Mouse (Mus musculus) liver, embryonic 12.5 days (tissue): ENCODE measurements around the gene Bub3. TPM values are rescaled to one million over a fixed set of nuclear protein-coding genes. Genes with fewer than 3 reads are reported as not detected.
A peak's percentile ranks its signal among the peaks of the same experiment; 100 is the strongest.

Source experiments
- ATAC-seq: fragments of 200-750 bp; cut with Nextera tagmentation; 2 replicates; pipeline ENCODE4 v1.8.0; 2017; ENCODE audit warnings: moderate number of reproducible peaks, mild to moderate bottlenecking, moderate library complexity
- H3K27ac ChIP-seq: fragments of 300-500 bp; sonication (generic); 2 replicates; pipeline ENCODE4 v1.5.1; 2016; ENCODE audit warnings: mild to moderate bottlenecking
- H3K27me3 ChIP-seq: fragments of 300-500 bp; sonication (generic); replicated peaks from 2 replicates; pipeline ENCODE4 v1.6.1; 2016; ENCODE audit warnings: mild to moderate bottlenecking, moderate library complexity
- H3K36me3 ChIP-seq: fragments of 300-500 bp; sonication (generic); 2 replicates; pipeline ENCODE4 v1.6.1; 2016; ENCODE audit warnings: mild to moderate bottlenecking, moderate library complexity
- H3K4me1 ChIP-seq: fragments of 300-500 bp; sonication (generic); 2 replicates; pipeline ENCODE4 v1.6.1; 2016
- H3K4me2 ChIP-seq: fragments of 300-500 bp; sonication (generic); 2 replicates; pipeline ENCODE4 v1.6.1; 2016; ENCODE audit warnings: mild to moderate bottlenecking, moderate library complexity
- H3K4me3 ChIP-seq: fragments of 300-500 bp; sonication (generic); 2 replicates; pipeline ENCODE4 v1.5.1; 2016; ENCODE audit warnings: mild to moderate bottlenecking, moderate library complexity
- H3K9ac ChIP-seq: fragments of 300-500 bp; sonication (generic); 2 replicates; pipeline ENCODE4 v1.6.1; 2016; ENCODE audit warnings: mild to moderate bottlenecking, moderate library complexity
- H3K9me3 ChIP-seq: fragments of 300-500 bp; sonication (generic); replicated peaks from 2 replicates; pipeline ENCODE4 v1.6.1; 2016; ENCODE audit warnings: mild to moderate bottlenecking, moderate library complexity
- WGBS: fragments of 180-500 bp; shearing (Covaris S2); methylation state at CpG from one replicate; pipeline ENCODE4 v1.1.7; 2016; ENCODE audit not compliant: insufficient replicate concordance; 5-methylcytosine and 5-hydroxymethylcytosine counted together
- polyA plus RNA-seq: library from polyadenylated mRNA; unstranded; fragments of >200 nt; fragmentation: Nextera tagmentation; extraction: Ambion mirVana; gene quantifications from 2 replicates; pipeline ENCODE4 v1.2.1, GENCODE M21; 2016

Bub3 gene
- polyA plus RNA-seq, 1 experiment from 2014 or later = 151 TPM

DNA sequence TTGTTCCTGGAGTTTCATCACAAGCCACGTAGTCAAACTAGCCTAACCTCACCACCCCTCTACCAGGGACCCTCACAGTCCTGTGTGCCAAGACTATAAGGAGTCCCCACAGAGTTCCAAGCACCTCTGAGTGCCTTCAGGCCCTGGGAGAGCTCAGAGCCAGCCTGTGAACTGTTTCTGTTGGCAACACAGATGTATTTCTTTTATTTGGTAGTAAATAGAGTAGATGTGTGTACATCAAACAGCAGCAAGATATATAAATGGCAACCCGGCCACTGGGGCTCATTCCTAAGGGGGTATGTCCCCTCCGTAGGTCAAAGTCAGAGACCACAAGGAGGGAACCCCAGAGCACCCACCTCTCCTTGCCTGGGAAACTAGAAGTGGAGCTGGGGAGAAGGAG is 11.5 kb upstream of the Bub3 start, which contains the start of gene Hmx2:
Gene Hmx2, plus strand, starts transcription at position 301 of the 400 bp plus-strand sequence.
- Histone ChIP-seq H3K36me3 (no peaks in the 10 kb centered on the region), H3K4me2 (no peak within 1 kb of the TSS), H3K9me3 (no peaks in the 10 kb centered on the region), H3K27ac (no peak within 1 kb of the TSS), H3K4me3 (no peak within 1 kb of the TSS), H3K27me3 (peaks cover 100% of the 10 kb centered on the region), H3K9ac (no peak within 1 kb of the TSS), H3K4me1 (no peaks in the 10 kb centered on the region)
- WGBS = 8% methylated on average over 3 of the region's 3 CpGs
- no peak for ATAC-seq

DNA sequence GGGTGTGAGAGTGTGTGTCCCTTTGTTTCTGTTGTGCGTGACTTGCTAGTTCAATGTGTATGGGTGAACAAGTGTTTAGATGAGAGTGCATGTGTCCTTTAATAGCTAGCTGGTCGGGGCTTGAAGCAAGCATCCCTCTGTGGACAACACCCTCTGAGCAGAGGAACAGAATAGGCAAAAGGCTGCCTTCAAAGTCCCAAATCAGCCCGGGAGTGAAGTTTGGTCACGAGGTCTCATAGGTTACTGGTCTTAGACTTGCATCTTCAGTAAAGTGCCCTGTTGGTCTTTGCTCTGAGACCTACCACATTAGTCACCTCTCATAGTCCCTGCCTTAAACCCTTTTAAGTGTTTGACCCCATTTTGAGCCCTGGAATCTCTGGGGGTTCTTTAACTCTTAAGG is 8.6 kb upstream of the Bub3 start:
- no peak overlapping the region for H3K9ac ChIP-seq
- no peaks in the 10 kb centered on the region for H3K36me3 ChIP-seq
- no peak overlapping the region for H3K27ac ChIP-seq
- peaks cover 100% of the 10 kb centered on the region for H3K27me3 ChIP-seq
- ATAC-seq = no peak
- no peak overlapping the region for H3K4me2 ChIP-seq
- no peak overlapping the region for H3K4me3 ChIP-seq
- H3K9me3 ChIP-seq = no peaks in the 10 kb centered on the region
- H3K4me1 ChIP-seq = peaks cover 15% of the 10 kb centered on the region
- WGBS = under 1% methylated on average over 4 of the region's 4 CpGs

DNA sequence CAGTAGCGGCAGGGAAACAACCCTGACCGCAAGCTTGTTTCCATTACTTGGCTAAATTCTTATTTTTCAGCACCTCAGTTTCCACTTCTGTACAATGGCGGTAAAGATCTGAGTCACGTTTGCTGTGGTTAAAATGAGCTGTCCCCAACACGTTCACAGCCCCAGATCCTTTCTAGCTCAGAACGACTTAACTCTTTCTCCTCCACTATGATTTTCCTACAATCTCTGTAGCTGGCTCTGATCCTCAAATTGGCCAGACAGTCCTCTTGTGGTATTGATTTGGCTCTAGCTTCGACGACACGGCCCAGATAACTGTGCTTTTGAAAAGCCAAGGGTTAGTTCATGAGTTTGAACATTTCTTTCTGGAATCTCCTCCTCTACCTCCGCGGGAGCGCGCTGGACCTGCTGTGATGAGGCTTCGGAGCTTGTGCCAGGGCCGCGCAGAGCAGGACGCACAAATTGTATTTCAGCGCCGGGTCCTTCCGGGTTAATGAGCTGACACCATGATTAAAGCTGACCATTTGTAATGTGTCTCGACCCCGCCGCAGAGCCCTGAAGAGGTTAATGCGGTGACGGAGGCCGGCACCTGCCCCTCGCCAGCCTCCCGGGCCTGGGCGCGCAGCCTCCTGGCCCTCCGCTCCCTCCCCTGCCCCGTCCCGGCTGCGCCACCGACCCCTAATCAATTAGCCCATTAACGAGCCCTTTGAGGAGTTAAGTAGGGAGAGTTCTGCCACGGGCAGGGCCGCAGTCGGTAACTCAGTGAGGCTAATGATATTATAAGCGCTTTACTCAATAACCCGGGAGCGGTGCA is 7.9 kb upstream of the Bub3 start:
- Histone ChIP-seq H3K4me2 (no peak overlapping the region), H3K36me3 (no peaks in the 10 kb centered on the region), H3K4me1 (peaks cover 18% of the 10 kb centered on the region), H3K9ac (no peak overlapping the region), H3K27me3 (peaks cover 100% of the 10 kb centered on the region), H3K4me3 (no peak overlapping the region), H3K27ac (no peak overlapping the region), H3K9me3 (no peaks in the 10 kb centered on the region)
- no peak for ATAC-seq
- WGBS = 2% methylated on average over 42 of the region's 42 CpGs

DNA sequence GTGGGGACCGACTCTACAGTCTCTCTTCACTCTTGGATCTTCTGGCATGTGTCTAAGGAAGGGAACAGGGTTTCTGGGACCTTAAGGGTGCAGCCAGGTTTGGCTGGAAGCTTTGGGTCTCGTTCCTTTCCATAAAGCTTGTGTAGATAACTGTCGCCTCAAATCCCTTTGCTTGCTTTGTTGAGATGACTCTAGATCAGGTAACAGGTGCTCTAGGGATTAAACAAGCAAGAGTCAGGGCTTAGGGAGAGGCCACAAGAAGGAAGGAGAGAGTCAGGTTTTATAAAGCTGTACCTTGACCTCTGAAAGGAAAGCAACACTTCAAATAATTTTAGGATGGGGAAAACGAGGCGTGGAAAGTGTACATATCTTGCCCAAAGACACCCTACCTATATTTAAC is 7.2 kb upstream of the Bub3 start:
- Histone ChIP-seq H3K27ac (no peak overlapping the region), H3K36me3 (no peaks in the 10 kb centered on the region), H3K4me3 (no peak overlapping the region), H3K4me2 (no peak overlapping the region), H3K9ac (no peak overlapping the region), H3K27me3 (peaks cover 100% of the 10 kb centered on the region), H3K4me1 (peaks cover 18% of the 10 kb centered on the region), H3K9me3 (no peaks in the 10 kb centered on the region)
- 5% methylated on average over 5 of the region's 5 CpGs for WGBS
- no peak for ATAC-seq

DNA sequence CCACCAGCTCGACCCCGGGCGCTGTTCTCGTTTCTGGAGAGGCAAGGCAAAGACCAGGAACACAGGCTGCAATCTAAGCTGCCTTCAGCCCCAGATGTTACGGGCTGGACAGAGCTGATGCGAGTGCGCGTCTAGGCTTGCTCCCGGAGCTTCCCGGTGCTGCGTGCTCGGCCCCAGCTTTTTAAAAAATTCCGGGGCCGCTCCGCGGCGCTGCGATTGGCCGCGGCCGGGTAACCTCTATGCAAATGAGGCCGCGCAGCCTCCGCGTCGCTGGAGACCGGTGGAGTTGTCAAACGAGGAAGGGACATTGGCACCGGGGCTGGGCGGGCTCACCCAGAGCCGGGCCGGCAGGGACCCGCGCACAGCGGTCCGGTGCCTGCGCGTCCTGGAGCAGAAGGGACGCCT is 6.2 kb upstream of the Bub3 start:
- Histone ChIP-seq H3K9ac (no peak overlapping the region), H3K4me2 (peak overlapping the region; percentile 58), H3K27me3 (peaks cover 100% of the 10 kb centered on the region), H3K27ac (no peak overlapping the region), H3K4me3 (peak overlapping the region; percentile 41), H3K9me3 (no peaks in the 10 kb centered on the region), H3K4me1 (peaks cover 18% of the 10 kb centered on the region), H3K36me3 (no peaks in the 10 kb centered on the region)
- under 1% methylated on average over 39 of the region's 39 CpGs for WGBS
- ATAC-seq = 0 out of 2 replicates have a peak, but pooled peaks have one; percentile 16

DNA sequence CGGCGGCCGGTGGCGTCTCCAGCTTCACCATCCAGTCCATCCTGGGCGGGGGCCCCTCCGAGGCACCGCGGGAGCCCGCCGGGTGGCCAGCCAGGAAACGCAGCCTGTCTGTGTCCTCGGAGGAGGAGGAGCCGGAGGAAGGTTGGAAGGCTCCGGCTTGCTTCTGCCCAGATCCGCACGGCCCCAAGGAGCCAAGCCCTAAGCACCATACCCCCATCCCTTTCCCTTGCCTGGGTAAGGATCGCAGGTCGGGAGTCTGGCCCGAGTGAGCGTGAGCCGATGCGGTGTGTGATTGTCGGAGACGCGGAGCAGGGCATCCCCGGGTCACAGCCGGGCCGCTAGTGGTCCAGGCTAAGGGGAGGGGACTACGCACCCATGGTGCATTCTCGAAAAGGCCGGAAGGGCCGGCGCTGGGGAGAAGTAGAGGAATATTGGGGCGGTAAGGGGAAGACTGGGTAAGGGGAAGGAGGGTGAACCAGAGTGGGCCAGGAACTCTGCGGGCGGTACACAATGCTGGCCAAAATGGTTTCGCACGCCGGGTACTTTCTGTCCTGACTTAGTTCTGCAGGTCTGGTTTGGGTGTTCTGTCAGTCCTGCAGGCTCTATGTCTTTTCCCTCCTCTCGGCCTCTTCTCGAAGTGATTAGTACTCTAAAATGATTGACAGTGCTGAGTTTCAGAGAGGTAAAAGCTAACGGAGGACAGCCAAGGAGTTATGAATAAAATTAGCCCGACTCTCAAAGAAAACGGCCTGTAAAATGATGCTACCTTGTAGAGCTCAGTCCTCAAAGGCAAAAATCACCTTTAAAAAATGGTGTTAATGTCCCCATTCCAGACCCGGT is 5.5 kb upstream of the Bub3 start:
- Histone ChIP-seq H3K4me3 (peak overlapping the region; percentile 41), H3K27me3 (peaks cover 99% of the 10 kb centered on the region), H3K4me2 (peak overlapping the region; percentile 58), H3K9ac (no peak overlapping the region), H3K36me3 (no peaks in the 10 kb centered on the region), H3K27ac (no peak overlapping the region), H3K4me1 (peaks cover 18% of the 10 kb centered on the region), H3K9me3 (no peaks in the 10 kb centered on the region)
- ATAC-seq = 0 out of 2 replicates have a peak, but pooled peaks have one; percentile 15
- 3% methylated on average over 41 of the region's 45 CpGs for WGBS

DNA sequence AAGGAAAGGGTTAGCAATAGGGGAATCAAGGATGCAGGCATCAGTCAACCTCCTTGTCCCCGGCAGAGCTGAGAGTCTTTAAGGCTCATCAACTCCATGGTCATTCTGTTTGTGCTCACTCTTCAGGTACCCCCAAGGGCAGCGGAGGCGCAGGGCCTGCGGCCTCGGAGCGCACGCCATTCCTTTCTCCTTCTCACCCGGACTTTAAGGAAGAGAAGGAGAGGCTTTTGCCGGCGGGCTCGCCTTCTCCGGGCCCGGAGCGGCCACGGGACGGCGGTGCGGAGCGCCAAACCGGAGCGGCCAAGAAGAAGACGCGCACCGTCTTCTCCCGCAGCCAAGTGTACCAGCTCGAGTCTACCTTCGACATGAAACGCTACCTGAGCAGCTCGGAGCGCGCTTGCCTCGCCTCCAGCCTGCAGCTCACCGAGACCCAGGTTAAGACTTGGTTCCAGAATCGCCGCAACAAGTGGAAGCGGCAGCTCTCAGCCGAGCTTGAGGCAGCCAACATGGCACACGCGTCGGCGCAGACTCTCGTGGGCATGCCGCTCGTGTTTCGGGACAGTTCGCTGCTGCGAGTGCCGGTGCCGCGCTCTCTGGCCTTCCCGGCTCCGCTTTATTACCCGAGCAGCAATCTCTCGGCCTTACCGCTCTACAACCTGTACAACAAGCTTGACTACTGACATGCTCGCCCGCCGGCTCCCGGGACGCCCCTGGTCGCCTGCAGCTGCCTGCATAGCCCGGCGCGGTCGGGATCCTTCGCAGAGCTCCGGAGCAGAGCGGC is 4.5 kb upstream of the Bub3 start:
- Histone ChIP-seq H3K36me3 (no peaks in the 10 kb centered on the region), H3K4me2 (peak overlapping the region; percentile 30), H3K27ac (no peak overlapping the region), H3K4me3 (no peak overlapping the region; the same call in 1 of the 2 replicates), H3K27me3 (peaks cover 90% of the 10 kb centered on the region), H3K9ac (no peak overlapping the region), H3K4me1 (peaks cover 18% of the 10 kb centered on the region), H3K9me3 (no peaks in the 10 kb centered on the region)
- ATAC-seq = no peak
- WGBS = 3% methylated on average over 68 of the region's 68 CpGs

DNA sequence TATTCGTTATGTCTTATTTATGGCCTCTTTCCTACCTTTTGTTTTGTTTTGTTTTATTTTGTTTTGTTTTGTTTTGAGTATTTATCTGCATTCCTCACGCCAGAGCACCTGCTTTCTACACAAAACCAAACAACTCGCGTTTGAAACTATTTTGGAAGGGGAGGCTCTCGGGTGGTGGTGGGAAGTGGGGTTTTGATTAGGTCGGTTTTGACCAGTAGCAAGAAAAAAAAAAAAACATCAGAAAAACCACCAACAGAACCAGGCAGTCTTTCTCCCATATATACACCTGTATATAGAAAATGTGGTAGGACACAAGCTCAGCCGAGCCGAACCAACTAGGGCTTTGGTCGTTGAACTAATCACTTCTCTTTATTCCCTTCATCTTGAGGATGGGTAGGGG is 3.9 kb upstream of the Bub3 start:
- 1% methylated on average over 9 of the region's 9 CpGs for whole genome bisulfite sequencing
- no peaks in the 10 kb centered on the region for H3K36me3 ChIP-seq
- H3K27ac ChIP-seq = no peak overlapping the region
- no peak for ATAC-seq
- H3K9me3 ChIP-seq = no peaks in the 10 kb centered on the region
- no peak overlapping the region for H3K4me3 ChIP-seq
- no peak overlapping the region for H3K9ac ChIP-seq
- peaks cover 84% of the 10 kb centered on the region for H3K27me3 ChIP-seq
- peaks cover 22% of the 10 kb centered on the region for H3K4me1 ChIP-seq
- H3K4me2 ChIP-seq = no peak overlapping the region

DNA sequence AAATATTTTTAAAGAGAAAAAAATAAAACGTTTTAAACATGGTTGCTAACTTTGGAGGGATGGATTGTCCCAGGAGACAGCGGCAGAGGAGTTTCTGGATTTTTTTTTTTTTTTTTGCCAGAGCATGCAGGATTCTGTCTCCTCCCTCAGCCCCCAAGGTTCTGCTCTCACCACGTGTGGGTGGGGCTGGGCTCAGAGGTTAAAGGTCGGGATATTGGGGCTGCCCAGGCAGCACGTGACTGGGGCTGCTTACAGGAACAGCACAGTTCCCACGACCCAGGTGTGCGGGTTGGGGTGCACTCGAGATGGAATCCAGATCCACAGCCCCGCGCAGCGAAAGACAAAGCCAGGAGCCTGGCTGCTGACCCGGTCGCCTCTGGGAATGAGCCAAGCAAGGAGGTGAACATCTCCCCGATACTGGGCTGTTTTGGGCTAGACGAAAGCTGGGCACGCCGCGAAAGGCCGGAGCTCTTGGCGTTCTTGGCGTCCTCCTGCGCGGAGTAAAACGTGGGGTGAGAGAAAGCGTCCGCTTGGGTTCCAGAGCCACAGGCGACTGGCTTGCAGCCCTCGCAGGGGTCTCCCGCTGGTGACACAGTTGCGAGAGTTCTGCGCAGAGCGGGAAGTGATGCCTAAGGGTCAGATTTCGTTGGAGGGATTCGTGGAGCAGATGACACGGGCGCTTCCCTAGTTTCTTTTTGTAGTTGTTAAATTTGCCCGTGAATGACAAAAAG is 3.3 kb upstream of the Bub3 start:
- Histone ChIP-seq H3K4me1 (peaks cover 28% of the 10 kb centered on the region), H3K36me3 (peaks cover 3% of the 10 kb centered on the region), H3K4me3 (no peak overlapping the region; the same call in 1 of the 2 replicates), H3K4me2 (0 out of 2 replicates have a peak overlapping the region, but pooled peaks have one; percentile 1), H3K9me3 (no peaks in the 10 kb centered on the region), H3K27ac (no peak overlapping the region), H3K9ac (no peak overlapping the region), H3K27me3 (peaks cover 78% of the 10 kb centered on the region)
- ATAC-seq = no peak
- 2% methylated on average over 37 of the region's 37 CpGs for WGBS

DNA sequence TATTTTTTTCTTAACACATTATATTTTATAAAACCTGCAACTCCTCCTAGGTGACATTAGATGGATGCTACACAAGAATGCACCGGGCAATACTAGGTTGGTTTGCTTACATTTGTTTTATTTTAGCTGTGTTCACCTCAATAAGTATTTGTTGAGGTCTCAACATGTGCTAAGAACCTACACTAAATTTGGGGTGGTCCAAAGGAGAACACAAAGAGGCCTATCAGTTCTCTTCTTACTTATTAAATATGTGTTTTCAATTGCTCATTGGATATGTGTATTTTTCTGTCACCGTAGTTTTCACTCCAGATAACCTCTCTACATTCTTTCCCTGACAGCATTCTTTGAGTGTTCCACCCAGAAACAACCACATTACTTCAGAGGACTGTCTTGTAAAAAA is 2.3 kb upstream of the Bub3 start:
- no peak overlapping the region for H3K9ac ChIP-seq
- H3K27ac ChIP-seq = no peak overlapping the region
- ATAC-seq = no peak
- H3K4me2 ChIP-seq = no peak overlapping the region
- no peak overlapping the region for H3K4me3 ChIP-seq
- WGBS = 39% methylated on average over 2 of the region's 2 CpGs
- peaks cover 67% of the 10 kb centered on the region for H3K27me3 ChIP-seq
- H3K36me3 ChIP-seq = peaks cover 14% of the 10 kb centered on the region
- H3K4me1 ChIP-seq = peaks cover 38% of the 10 kb centered on the region
- no peaks in the 10 kb centered on the region for H3K9me3 ChIP-seq

DNA sequence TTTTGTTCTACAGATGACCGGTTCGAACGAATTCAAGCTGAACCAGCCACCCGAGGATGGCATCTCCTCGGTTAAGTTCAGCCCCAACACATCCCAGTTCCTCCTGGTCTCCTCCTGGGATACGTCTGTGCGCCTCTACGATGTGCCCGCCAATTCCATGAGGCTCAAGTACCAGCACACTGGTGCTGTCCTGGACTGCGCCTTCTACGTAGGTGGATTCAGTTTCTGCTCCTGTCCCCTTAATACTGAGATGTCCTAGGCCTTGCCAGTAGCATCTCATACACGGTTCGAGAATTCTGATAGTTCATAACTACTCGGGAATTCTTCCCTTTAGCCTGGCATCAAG is 648 bp downstream of the Bub3 start:
- Histone ChIP-seq H3K27ac (peak overlapping the region; percentile 83), H3K4me2 (peak overlapping the region; percentile 76), H3K4me1 (peaks cover 35% of the 10 kb centered on the region), H3K9me3 (no peaks in the 10 kb centered on the region), H3K9ac (peak overlapping the region; percentile 84), H3K36me3 (peaks cover 42% of the 10 kb centered on the region), H3K27me3 (peaks cover 38% of the 10 kb centered on the region), H3K4me3 (peak overlapping the region; percentile 87)
- ATAC-seq = peak; percentile 64
- WGBS = under 1% methylated on average over 14 of the region's 14 CpGs
